Mouse (Mus musculus): ENCODE results near the gene Tgfbr1.

GRCm38 (mm10) chr4:47449586-47450522, 96.8 kb downstream of the Tgfbr1 start:
- TF ChIP-seq CTCF (IDR thresholded peaks at IDR 0.05; ENCODE audit: borderline replicate concordance, insufficient read depth, low read depth, low read length) = no peak
- TF ChIP-seq POLR2A (IDR thresholded peaks at IDR 0.05; ENCODE audit: borderline replicate concordance, insufficient read depth, low read length) = no peak

Data from cerebellum, adult 2 months (tissue).